Mouse (Mus musculus): Measurements from ENCODE around the gene Def8.

Def8 gene

DNA sequence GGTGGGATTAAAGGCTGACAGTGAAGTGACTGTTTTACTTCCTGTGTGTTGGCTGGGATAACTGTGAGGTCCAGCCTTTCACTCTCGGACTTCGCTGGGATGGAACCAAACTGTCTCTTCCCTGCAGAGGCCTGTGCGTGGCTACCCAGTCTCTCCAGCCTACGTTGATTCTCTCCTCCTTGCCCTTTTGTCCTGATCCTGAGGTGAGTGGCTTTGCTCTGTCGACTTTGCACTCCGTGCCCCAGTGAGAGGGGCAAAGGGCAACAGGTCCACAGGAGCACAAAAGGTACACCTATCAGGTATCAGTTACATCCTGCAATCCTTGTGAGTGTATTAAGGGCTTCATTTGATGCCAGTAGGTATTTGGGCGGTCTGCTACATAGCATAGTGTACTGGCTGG lies at the start of gene Def8:
TSS of gene Def8 (plus strand) at position 87 of the 400 bp plus-strand sequence.
- DNase-seq (ENCODE audit: low spot score in 2 of 2) = no peak

DNA sequence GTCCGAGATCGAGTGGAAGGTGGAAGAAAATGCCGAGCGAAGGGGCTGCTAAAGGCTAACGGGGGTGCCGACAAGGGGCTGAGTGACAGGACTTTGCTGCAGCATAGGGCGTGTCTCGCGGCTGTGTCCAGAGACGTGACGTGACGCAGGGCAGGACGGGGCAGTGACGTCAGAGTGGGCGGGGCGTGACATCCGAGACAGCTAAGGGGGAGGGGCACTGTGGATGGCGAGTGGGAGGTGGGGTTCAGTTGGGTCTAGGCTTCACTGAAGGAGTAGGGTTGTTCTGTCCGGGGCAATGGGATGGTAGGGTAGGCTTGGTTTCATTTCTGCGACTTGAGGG lies 49.1 kb upstream of the Def8 start:
- DNase-seq (ENCODE audit: low spot score in 2 of 2) = peak; percentile 88 to 91

DNA sequence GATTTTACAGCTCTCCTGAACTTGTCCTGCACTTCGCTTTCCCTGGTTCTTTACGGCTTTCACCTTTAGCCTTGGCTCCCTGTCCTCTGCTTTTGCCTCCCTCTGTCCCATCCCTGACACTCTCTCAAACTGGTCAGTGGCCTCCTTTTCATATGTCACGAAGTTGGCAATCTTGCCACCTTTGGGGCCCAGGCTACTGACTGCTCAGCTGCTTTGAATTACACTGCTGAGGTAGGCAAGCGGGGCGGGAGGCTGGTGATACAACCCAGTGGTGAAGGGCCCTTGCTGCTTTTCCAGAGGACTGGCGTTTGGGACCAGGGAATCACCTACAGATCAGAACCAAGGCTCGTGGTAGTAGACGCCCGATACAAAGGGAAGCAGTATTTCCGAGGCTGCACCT lies 47.6 kb upstream of the Def8 start:
- no peak for DNase-seq (ENCODE audit: low spot score in 2 of 2)

DNA sequence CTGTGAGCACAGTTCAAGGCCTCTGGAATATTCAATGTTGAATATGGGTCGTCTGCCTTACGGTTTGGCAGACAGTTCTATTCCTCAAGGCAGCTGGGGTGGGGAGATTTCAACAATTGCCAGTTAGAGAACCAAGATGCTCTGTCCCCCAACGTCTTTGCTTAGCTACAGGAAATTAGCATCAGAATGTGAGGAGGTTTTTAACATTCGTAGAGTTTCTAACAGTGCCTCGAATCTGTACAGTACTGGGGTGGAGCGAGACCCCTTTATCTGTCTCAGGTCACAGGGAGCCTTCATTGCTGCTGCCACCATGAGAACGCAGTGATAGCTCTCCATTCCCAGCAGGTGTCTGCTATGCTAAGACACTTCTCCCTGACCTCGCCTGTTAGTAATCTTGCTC lies 47.2 kb upstream of the Def8 start:
- DNase-seq (ENCODE audit: low spot score in 2 of 2) = no peak

DNA sequence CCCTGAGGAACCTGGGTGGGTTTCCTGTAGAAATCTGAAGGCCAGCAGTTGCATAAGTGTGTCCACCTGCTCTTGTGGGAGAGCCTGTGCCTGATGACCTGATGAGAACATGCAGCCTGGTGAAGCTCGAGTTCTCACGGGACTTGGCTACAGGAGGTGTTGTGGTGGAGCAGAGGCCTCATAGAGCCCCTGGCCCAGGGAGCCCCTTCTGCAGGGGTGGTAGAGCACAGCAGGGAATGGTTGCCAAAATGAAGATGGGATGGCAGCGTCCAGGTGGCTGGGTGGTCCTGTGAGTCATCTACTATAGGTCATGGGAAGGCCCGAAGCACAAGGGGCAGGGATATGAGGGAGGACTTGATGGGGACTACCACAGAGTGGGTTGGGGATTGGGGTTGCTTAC lies 41.6 kb upstream of the Def8 start:
- no peak for DNase-seq (ENCODE audit: low spot score in 2 of 2)

DNA sequence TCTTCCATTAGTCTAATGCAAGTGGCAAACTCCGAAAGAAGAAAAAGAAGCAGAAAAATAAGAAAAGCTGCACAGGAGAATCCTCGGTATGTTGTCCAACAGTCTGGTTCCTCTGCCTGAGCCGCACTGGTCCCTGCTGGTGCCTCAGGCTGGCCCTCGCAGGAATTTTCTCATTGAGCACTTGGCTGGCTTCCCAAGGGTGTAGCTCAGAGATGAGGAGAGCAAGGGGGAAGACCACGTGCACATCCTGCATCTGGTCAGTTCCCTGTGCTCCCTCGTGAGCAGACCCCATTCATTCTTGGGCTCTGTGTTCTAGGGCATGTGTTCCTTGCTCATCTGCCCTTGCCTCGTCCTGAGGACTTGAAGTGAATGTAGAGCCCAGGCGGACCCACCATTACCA lies 40.8 kb upstream of the Def8 start:
- DNase-seq (ENCODE audit: low spot score in 2 of 2) = no peak

DNA sequence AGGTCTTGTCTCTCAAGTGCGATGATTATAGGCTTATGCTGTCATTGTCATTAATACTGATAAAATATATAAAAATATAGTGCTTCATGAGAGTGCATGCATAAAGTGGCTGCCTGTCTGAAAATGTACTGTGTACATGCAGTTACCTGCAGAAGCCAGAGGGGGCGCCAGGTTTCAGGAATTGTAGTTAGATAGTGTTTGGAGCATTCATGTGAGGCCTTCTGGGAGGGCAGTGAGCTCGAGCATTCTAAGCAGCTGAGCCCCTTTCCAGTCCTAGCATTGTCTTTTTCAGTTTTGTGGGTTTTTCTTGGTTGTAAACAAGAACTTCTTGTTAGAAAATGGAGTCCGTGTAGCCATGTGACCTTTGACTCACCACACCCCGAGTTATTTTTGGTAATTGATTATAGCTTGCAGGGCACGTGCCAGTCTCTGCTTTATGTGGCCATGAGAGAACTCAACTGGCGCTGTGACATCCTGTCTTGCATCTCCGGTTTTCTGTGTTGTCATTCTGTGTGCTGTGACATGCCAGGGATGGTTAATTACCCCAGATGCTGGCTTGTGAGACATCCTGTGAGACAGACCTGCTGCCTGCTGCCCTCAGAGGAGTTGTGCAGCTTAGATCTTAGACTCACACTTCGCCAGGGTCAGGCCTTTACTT lies 38.3 kb upstream of the Def8 start:
- DNase-seq (ENCODE audit: low spot score in 2 of 2) = no peak

DNA sequence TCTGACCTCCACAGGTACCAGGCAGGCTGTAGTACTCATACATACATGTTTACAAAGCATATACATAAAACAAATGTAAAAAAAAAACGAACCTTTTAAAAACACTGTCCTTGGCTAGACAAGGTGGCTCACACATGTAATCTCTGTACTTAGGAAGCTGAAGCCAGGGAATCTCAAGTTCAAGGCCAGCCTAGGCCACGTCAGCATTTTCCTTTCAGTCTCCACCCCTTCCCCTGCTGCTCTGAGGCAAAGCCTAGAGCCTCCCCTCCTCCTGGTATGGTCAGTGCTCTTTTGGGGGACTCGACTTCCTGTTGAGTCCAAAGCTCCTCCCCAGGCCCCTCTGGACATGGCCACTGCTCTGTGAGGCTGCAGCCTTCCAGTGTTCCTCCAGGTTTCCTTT lies 36.3 kb upstream of the Def8 start:
- DNase-seq (ENCODE audit: low spot score in 2 of 2) = no peak

DNA sequence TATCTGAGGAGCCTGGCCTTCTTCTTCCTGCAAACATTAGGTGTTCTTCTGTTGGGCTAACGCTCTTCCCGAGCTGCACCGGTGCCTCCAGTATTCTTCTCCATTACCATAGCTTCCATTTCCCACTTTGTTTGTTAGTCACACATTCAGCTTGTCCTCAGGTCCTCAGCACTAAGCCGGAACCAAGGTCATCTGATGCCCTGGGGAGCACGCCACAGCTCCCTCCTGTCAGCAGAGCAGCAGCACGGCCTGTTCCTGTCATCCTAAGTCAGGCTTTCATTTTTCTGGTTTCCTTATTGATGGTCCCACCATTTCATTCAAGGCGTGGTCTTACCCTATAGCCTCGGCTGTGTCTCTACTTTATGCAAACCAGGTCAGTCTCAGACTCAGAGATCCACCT lies 35.5 kb upstream of the Def8 start:
- DNase-seq (ENCODE audit: low spot score in 2 of 2) = no peak

DNA sequence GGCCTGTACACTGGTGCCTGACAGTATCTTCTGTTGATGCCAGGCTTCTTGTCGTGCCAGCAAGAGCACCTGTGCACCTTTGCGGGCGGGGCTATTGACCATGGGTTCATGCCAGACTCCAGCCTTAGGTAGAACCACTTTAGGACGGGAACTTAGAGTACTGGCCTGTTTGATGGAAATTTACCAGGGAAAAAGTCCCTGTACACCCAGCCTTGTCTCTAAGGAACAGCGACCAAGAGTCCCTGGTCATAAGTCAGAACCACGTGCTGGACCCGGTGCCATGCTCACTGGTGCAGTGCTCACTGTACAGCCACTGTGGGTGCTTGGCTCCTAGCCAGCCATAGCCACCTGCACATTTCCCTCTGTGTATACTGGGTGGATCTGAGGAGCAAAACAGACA lies 34.3 kb upstream of the Def8 start:
- no peak for DNase-seq (ENCODE audit: low spot score in 2 of 2)

DNA sequence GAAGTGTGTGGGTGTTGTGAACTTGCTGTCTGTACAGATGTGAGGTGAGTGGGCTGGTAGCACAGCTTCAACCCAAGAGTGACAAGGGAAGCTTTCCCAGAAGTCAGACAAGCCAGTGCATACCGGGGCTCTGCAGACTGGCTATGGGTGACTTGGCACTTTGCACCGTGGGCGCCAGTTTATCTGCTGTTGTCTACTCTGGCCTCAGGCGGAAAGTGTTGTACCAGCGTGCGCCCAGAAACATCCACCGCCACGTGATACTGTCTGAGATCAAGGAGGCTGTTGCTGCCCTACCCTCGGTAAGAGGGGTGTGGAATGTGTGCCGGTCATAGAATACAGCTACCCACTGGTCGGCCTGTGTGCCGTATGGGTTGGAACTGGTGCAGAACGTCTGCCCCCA lies 25.0 kb upstream of the Def8 start:
- DNase-seq (ENCODE audit: low spot score in 2 of 2) = no peak

DNA sequence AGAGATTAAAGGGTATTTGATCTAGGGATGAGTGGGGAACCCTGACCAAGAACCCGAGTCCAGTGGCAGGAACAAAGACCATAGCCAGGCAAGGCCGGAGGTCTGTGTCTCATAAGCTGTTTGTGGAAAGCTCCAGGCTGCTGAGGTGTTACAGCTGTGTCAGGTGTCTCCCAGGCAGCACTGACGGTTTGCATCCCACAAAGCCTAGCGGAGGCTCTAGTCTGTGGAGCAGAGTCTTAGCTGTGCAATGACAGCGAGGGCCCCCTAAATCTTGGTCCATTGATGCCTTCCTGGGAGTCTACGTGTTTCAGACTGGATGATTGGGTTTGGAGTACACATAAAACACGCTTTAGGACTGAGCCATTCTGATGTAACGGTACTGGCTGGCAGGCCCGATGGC lies 21.4 kb upstream of the Def8 start:
- no peak for DNase-seq (ENCODE audit: low spot score in 2 of 2)

DNA sequence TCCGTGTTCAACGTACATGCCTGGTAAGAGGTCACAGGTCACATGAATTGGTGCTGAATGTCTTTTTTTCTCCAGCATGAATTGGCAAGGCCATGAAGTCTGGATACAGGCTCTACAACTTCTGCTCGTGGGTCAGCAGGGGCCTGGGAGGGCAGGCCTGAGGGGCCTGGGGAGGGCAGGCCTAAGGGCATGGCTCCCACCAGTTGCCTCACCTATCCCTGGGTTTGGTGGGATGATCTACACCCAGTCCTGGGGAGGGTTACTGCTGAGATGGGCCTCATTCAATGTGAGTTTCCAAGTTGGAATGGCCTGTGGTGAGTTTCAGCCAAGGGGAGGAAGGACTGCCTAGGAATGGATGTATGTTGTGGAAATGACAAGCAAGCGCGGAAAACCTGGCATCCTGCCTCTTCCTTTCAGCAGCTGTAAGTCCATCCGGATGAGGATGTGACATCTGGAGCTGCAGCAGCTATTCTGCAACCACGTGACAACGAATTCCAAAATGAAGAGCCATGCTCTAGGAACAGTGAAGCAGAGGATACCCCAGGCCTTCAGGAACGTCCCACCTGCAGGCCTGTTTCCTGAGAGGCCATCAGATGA lies 20.5 kb upstream of the Def8 start:
- no peak for DNase-seq (ENCODE audit: low spot score in 2 of 2)

DNA sequence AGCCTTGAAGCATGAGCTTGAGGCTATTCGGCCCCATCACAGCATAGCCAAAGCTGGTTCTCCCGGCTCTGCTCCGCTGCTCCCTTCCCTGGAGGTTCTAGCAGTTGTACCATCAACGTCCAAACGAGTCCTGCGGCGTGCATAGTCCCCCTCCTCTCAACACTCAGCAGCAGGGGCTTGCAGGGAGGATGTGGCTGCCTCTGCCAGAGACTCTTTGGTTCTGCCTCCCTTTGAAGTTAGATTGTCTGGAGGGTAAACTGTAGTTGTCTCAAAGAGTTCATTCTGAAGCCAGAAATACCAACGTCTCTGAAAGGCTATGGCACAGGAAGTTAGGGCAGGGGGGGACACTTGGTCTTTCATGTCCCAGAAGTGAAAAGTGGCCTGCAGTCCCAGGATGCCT lies 18.8 kb upstream of the Def8 start:
- no peak for DNase-seq (ENCODE audit: low spot score in 2 of 2)

DNA sequence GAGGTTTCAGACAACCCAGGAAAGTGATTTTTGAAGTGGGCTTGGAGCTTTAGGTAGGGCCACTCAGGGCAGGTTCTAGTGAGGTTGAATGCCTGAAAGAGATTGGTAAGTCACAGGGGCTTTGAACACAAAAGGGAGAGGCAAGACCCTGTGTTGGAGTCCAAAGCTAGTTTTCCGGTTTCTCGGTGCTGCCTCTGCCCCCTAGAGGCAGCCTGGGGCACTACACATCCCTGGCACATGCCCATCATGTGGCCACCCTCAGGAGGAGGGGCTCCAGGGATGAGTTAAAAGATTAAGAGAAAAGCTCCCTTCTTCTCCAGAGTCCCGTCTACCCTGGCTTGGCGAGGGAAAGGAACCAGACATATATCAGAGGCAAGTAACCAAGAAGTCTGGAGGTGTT lies 16.5 kb upstream of the Def8 start, which contains the start of gene Mc1r:
TSS of gene Mc1r (plus strand) at position 322 of the 400 bp plus-strand sequence.
- DNase-seq (ENCODE audit: low spot score in 2 of 2) = peak in 1 of 2 experiments; percentile 49

DNA sequence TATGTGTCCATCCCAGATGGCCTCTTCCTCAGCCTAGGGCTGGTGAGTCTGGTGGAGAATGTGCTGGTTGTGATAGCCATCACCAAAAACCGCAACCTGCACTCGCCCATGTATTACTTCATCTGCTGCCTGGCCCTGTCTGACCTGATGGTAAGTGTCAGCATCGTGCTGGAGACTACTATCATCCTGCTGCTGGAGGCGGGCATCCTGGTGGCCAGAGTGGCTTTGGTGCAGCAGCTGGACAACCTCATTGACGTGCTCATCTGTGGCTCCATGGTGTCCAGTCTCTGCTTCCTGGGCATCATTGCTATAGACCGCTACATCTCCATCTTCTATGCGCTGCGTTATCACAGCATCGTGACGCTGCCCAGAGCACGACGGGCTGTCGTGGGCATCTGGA lies 15.7 kb upstream of the Def8 start:
- no peak for DNase-seq (ENCODE audit: low spot score in 2 of 2)

DNA sequence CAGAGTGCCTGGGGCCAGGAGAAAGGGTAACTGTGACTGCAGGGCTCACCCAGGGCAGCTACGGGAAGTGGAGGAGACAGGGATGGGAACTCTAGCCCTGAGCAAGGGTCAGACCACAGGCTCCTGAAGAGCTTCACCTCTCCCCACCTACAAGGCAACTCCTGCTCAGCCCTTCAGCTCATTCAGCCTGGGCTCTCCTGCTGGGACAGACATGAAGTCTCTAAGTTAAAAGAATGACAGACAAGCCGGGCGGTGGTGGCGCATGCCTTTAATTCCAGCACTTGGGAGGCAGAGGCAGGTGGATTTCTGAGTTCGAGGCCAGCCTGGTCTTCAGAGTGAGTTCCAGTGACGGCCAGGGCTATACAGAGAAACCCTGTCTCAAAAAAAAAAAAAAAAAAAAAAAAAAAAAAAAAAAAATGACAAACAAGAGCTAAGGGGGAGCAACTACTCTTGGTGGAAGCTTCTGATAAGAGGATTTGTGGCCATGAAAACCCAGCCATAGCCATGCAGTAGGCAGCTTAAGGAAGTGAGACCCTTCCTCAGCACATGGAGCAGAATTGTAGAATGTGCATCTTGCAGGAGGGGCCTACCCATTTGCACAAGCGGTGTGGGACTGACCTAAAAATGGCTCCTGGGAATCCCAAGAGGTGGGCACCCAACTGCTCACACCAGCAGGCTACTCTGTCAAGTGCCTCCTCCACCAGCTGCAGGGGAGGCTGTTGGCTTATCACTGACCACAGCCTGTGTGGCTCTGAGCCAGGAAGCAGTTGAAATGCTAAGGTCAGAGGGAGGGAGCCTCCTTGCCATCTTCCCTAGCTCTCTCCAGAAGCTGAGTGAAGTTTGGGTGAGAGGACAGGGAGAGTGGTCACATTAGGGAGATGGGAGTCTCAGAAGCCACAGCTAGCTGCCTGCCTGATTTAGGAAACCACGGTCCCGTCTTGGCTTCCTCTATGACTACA lies 14.5 kb upstream of the Def8 start:
- no peak for DNase-seq (ENCODE audit: low spot score in 2 of 2)

DNA sequence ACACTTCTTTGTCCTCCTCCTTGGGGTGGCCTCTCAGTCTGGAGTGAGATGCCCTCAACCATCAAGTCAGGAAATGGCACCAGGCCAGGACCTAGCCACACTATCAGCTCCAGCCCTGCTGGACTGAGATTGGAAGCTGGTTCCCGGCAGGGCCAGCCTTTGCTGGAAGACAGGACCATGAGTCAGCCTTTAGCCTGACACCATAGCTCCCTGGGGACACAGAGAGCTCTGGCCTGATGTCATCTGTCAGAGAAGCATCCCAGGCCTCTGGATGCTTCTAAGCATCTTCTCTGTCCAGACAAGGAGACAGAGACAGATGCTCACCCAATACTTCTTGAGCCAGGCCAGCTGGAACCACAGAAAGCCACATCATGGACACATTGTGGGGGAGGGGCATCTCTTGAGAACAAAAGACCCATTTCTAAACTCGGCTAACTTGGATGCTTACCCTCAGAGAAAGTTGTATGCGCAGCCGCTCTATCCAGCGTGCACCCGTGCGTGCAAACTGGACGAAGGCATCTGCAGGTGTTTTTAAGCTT lies 13.2 kb upstream of the Def8 start:
- no peak for DNase-seq (ENCODE audit: low spot score in 2 of 2)

DNA sequence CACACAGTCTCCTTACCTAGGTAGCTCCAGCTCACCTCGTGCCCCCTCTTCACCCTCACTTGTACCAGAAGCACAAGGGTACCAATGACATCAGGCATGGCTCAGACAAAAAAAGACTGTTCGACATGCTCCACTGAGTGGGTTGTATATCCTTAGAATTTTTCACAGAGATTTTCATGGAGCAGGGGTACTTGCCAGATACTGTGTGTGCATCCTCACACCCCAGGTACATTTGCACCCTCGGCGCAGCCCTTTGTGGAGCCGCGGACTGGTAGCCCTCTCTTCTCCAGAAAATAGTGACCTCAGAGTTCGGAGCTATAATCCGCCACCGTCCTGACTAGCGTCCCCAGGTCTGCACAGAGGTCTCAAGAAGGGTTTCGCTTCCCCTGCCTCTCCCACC lies 12.5 kb upstream of the Def8 start:
- no peak for DNase-seq (ENCODE audit: low spot score in 2 of 2)

DNA sequence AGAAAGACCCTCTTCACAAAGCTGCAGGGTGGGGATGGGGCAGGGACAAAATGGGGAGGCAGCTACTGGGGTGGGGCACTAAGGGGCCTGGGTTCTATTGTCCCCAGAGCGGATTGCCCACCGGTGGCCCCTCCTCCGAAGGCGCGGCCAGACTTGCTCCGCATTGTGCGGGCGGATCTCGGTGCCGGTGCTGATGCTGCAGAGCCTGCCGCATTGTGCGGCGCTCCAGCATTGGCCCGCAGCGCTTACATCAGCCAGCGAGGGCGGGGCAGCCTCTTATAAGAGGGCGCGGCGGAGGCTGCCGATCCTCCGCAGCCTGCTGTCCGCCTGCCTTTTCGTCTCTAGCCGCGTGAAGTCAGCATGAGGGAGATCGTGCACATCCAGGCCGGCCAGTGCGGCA lies 12.1 kb upstream of the Def8 start, which contains the start of gene Tubb3:
TSS of gene Tubb3 (plus strand) at position 179 of the 400 bp plus-strand sequence.
- no peak for DNase-seq (ENCODE audit: low spot score in 2 of 2)

DNA sequence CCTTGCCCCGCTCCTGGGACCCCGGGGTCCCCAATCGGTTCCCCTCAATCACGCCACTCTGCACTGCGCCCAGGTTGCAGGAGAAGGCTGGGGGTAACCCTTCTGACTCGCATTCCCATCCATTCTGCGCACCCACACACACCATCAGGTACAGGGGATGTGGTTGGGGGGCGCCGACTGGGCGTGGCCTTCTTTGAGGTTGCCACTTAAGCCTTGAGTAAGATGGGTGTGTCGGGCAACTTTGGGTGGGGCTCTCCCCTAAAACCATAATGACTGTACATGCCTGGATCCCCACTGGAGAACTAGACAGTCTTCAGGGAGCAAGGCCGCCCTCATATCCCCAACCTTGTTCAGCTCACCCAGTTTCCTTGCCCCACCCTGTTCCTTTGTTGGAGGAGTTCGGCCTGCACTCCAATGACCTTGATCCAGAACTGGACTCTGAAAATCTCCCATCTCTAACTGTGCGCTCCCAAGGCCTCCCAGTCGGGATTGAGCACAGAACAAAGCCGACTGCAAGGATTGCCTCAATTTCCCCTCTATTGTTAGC lies 11.5 kb upstream of the Def8 start:
- DNase-seq (ENCODE audit: low spot score in 2 of 2) = no peak

DNA sequence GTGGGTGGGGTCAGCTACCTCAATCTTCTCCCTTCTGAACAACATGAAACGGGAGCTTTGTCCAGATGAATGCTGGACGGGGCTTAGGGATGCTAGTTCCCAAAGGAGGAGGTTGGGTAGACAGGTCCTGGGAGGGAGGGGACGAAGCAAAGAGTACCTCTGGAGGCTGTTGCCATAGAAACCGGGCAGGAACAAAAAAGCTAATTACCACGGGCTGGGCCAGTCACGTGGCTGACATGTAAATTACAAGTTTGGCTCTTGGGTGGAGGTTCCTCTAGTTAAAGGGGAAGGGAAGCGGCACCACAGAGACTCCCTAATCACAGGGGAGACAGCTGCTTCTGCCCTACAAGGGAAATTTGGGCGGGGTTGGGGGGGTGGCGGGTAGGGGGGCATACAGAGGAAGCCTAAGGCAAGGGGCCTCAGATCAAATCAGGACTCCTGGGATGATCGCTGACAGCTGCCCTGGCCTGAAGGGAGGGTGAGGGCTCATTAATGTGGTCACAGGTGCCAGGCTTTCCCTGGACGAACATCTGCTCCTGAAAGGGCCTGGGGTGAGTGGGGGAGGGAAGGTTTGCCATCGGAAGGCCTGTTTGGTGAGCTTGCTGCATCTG lies 10.7 kb upstream of the Def8 start:
- DNase-seq (ENCODE audit: low spot score in 2 of 2) = no peak
